Mouse (Mus musculus) large intestine, adult 2 months (tissue): ENCODE measurements at regions not wholly inside any gene's neighbourhood (a gene's known extent, or its start where the extent isn't known, plus 50 kb on each side); places are given as distances from the start of the nearest gene placed in this dataset.

Experiments
- DNase-seq: peaks from one replicate; pipeline ENCODE4 v3.0.0-alpha.2; 2012; ENCODE audit warnings: low read depth, low spot score
- WGBS: fragments of 180-500 bp; shearing (Covaris S2); methylation state at CpG from one replicate; pipeline ENCODE4 v1.1.7; 2018; 5-methylcytosine and 5-hydroxymethylcytosine counted together

GRCm38 (mm10) chr8:103955568-103956260 lies 145.7 kb upstream of the Cdh5 start:
- WGBS: 50% methylated on average over 4 of the region's 4 CpGs
- no peak for DNase-seq

- DNase-seq: no peak
- WGBS: 16% methylated on average over 7 of the region's 7 CpGs
Measured at GRCm38 (mm10) chr8:103964293-103964918, 137.0 kb upstream of the Cdh5 start.

GRCm38 (mm10) chr8:103969929-103970328 lies 131.5 kb upstream of the Cdh5 start:
- 66% methylated on average over 5 of the region's 5 CpGs for WGBS
- no peak for DNase-seq

- DNase-seq: no peak
- 77% methylated on average over 3 of the region's 3 CpGs for WGBS
Measured at GRCm38 (mm10) chr8:103970511-103970910, 130.9 kb upstream of the Cdh5 start.

- 76% methylated on average over 4 of the region's 4 CpGs for WGBS
- no peak for DNase-seq
Measured at GRCm38 (mm10) chr8:103970966-103971365, 130.5 kb upstream of the Cdh5 start.

- DNase-seq: no peak
- WGBS: 76% methylated on average over 6 of the region's 6 CpGs
Measured at GRCm38 (mm10) chr8:103976488-103976887, 124.9 kb upstream of the Cdh5 start.

GRCm38 (mm10) chr8:103978948-103979347 lies 122.5 kb upstream of the Cdh5 start:
- DNase-seq: no peak
- WGBS: 82% methylated on average over 5 of the region's 5 CpGs

GRCm38 (mm10) chr8:103983860-103984594 lies 117.4 kb upstream of the Cdh5 start:
- DNase-seq: no peak
- 77% methylated on average over 11 of the region's 11 CpGs for WGBS

- DNase-seq: no peak
- WGBS: 85% methylated on average over 2 of the region's 2 CpGs
Measured at GRCm38 (mm10) chr8:103985640-103986039, 115.8 kb upstream of the Cdh5 start.

- WGBS: 77% methylated on average over 2 of the region's 2 CpGs
- no peak for DNase-seq
Measured at GRCm38 (mm10) chr8:103993897-103994296, 107.5 kb upstream of the Cdh5 start.

- 58% methylated on average over 6 of the region's 6 CpGs for WGBS
Measured at GRCm38 (mm10) chr8:103998143-103998542, 103.3 kb upstream of the Cdh5 start.

GRCm38 (mm10) chr8:104007209-104007608 lies 94.2 kb upstream of the Cdh5 start:
- DNase-seq: no peak
- WGBS: 72% methylated on average over 2 of the region's 2 CpGs

More at GRCm38 (mm10) chr8:103998143-103998542, 103.3 kb upstream of the Cdh5 start:
- DNase-seq: no peak

- no peak for DNase-seq
- WGBS: 69% methylated on average over 5 of the region's 5 CpGs
Measured at GRCm38 (mm10) chr8:104008756-104009155, 92.7 kb upstream of the Cdh5 start.

GRCm38 (mm10) chr8:104009306-104009705 lies 92.1 kb upstream of the Cdh5 start:
- DNase-seq: no peak
- 79% methylated on average over 6 of the region's 6 CpGs for WGBS

- WGBS: 75% methylated on average over 7 of the region's 7 CpGs
- no peak for DNase-seq
Measured at GRCm38 (mm10) chr8:104022231-104022630, 79.2 kb upstream of the Cdh5 start.

- WGBS: 52% methylated on average over 9 of the region's 9 CpGs
- no peak for DNase-seq
Measured at GRCm38 (mm10) chr8:104022691-104023509, 78.5 kb upstream of the Cdh5 start.

GRCm38 (mm10) chr8:104027161-104027821 lies 74.1 kb upstream of the Cdh5 start:
- no peak for DNase-seq
- WGBS: 81% methylated on average over 11 of the region's 11 CpGs

GRCm38 (mm10) chr8:104028626-104029025 lies 72.8 kb upstream of the Cdh5 start:
- DNase-seq: no peak
- WGBS: 6% methylated on average over 22 of the region's 22 CpGs

- DNase-seq: no peak
- 93% methylated on average over 2 of the region's 2 CpGs for WGBS
Measured at GRCm38 (mm10) chr8:104032179-104032578, 69.2 kb upstream of the Cdh5 start.
